Mouse (Mus musculus) embryonic facial prominence, embryonic 11.5 days (tissue): ENCODE results near the gene Mea1. TPM values are rescaled to one million over a fixed set of nuclear protein-coding genes. Genes with fewer than 3 reads are reported as not detected.

ENCODE experiments used
- ATAC-seq: fragments of 200-750 bp; cut with Nextera tagmentation; replicated peaks from 2 replicates; pipeline ENCODE4 v1.8.0; 2017; ENCODE audit warnings: low read depth; ENCODE audit not compliant: insufficient number of reproducible peaks, low FRiP score, low TSS enrichment
- DNase-seq: peaks from one replicate; pipeline ENCODE4 v3.0.0-alpha.2; 2015; ENCODE audit warnings: low spot score
- H3K27ac ChIP-seq: fragments of 300-500 bp; sonication (generic); replicated peaks from 2 replicates; pipeline ENCODE4 v1.5.1; 2014; ENCODE audit warnings: mild to moderate bottlenecking, low read depth, low read length, control low read depth
- H3K27me3 ChIP-seq: fragments of 300-500 bp; sonication (generic); 2 replicates; pipeline ENCODE4 v1.6.1; 2014; ENCODE audit warnings: mild to moderate bottlenecking, low read length, moderate library complexity, mixed read lengths; ENCODE audit not compliant: control insufficient read depth, insufficient read depth
- H3K36me3 ChIP-seq: fragments of 300-500 bp; sonication (generic); replicated peaks from 2 replicates; pipeline ENCODE4 v1.6.1; 2014; ENCODE audit warnings: low read depth, mild to moderate bottlenecking, low read length, moderate library complexity, mixed read lengths; ENCODE audit not compliant: control insufficient read depth, insufficient read depth
- H3K4me1 ChIP-seq: fragments of 300-500 bp; sonication (generic); 2 replicates; pipeline ENCODE4 v1.6.1; 2014; ENCODE audit warnings: low read length, mixed read lengths; ENCODE audit not compliant: control insufficient read depth, insufficient read depth
- H3K4me2 ChIP-seq: fragments of 300-500 bp; sonication (generic); 2 replicates; pipeline ENCODE4 v1.6.1; 2014; ENCODE audit warnings: low read depth, mild to moderate bottlenecking, control low read depth, low read length, moderate library complexity
- H3K4me3 ChIP-seq: fragments of 300-500 bp; sonication (generic); 2 replicates; pipeline ENCODE4 v1.5.1; 2014; ENCODE audit warnings: low read depth, low read length, control low read depth
- H3K9ac ChIP-seq: fragments of 300-500 bp; sonication (generic); replicated peaks from 2 replicates; pipeline ENCODE4 v1.6.1; 2014; ENCODE audit warnings: mild to moderate bottlenecking, control low read depth, low read length
- H3K9me3 ChIP-seq: fragments of 300-500 bp; sonication (generic); replicated peaks from 2 replicates; pipeline ENCODE4 v1.6.1; 2016; ENCODE audit warnings: mild to moderate bottlenecking, low read length, inconsistent platforms, mixed read lengths; ENCODE audit not compliant: control insufficient read depth
- WGBS: fragments of 180-500 bp; shearing (Covaris S2); extraction: QIAGEN DNeasy Blood & Tissue Kit; methylation state at CpG from one replicate; pipeline ENCODE4 v1.1.7; 2014; 5-methylcytosine and 5-hydroxymethylcytosine counted together
- polyA plus RNA-seq: library from polyadenylated mRNA; unstranded; fragments of >200 nt; fragmentation: Nextera tagmentation; extraction: Ambion mirVana; gene quantifications from 2 replicates; pipeline ENCODE4 v1.2.1, GENCODE M21; 2014

Gene Mea1
- polyA plus RNA-seq, 1 experiment from 2014 or later: 165 TPM

- Histone ChIP-seq H3K36me3 (peaks cover 10% of the 10 kb centered on the region), H3K4me1 (peaks cover 13% of the 10 kb centered on the region), H3K27me3 (no peaks in the 10 kb centered on the region), H3K4me3 (peak overlapping the region; percentile 68; the same call in 1 of the 2 replicates), H3K27ac (no peak overlapping the region), H3K4me2 (peak overlapping the region; percentile 84), H3K9ac (peak overlapping the region; percentile 96), H3K9me3 (no peaks in the 10 kb centered on the region)
- 70% methylated on average over 20 of the region's 20 CpGs for WGBS
- DNase-seq (no peak), ATAC-seq (no peak)
Measured at GRCm38 (mm10) chr17:46651755-46652547, 26.6 kb upstream of the Mea1 start.

DNA sequence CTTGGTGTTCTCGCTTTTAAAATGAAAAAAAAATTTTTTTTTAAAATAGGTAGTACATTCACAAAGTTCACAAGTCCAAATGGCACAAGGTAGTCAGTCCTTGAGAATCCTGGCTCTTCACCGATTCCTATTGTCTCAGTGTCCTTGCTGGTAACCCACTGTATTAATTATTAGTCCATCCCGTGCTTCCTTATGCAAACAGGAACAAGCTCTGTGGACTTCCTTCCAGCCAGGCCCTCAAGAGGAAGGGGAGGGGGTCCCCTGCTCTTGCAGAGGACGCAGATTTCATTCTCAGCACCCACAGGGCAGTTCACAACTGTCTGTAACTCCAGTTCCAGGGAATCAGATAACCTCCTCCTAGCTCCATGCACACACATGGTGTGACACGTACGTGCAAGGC lies 22.5 kb upstream of the Mea1 start:
- H3K9ac ChIP-seq: no peak overlapping the region
- peaks cover 10% of the 10 kb centered on the region; the same call in 1 of the 2 replicates for H3K4me1 ChIP-seq
- no peak overlapping the region for H3K4me3 ChIP-seq
- no peak for ATAC-seq
- H3K4me2 ChIP-seq: no peak overlapping the region
- no peak overlapping the region for H3K27ac ChIP-seq
- peaks cover 23% of the 10 kb centered on the region for H3K36me3 ChIP-seq
- no peaks in the 10 kb centered on the region for H3K27me3 ChIP-seq
- 84% methylated on average over 6 of the region's 6 CpGs for WGBS
- no peaks in the 10 kb centered on the region for H3K9me3 ChIP-seq
- DNase-seq: no peak

DNA sequence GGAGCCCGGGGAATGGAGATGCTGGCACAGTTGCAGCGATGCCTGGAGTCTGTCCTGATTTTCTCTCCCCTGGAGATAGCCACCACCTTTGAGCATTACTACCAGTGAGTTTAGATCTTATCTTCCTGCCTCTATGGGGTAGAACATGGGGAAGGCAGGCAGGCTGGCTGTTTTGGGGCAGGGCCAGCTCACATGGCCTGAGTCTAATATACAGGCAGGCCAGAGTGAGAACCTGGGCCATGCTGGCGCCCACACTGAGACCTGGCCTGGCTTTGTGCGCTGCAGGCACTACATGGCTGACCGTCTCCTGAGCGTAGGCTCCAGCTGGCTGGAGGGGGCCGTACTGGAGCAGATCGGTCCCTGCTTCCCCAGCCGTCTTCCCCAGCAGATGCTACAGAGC lies 17.2 kb upstream of the Mea1 start:
- Histone ChIP-seq H3K4me3 (no peak overlapping the region), H3K36me3 (peaks cover 13% of the 10 kb centered on the region), H3K4me1 (no peaks in the 10 kb centered on the region), H3K27ac (no peak overlapping the region), H3K4me2 (no peak overlapping the region), H3K9ac (no peak overlapping the region), H3K9me3 (no peaks in the 10 kb centered on the region), H3K27me3 (no peaks in the 10 kb centered on the region)
- ATAC-seq (no peak), DNase-seq (no peak)
- WGBS: 91% methylated on average over 9 of the region's 9 CpGs

DNA sequence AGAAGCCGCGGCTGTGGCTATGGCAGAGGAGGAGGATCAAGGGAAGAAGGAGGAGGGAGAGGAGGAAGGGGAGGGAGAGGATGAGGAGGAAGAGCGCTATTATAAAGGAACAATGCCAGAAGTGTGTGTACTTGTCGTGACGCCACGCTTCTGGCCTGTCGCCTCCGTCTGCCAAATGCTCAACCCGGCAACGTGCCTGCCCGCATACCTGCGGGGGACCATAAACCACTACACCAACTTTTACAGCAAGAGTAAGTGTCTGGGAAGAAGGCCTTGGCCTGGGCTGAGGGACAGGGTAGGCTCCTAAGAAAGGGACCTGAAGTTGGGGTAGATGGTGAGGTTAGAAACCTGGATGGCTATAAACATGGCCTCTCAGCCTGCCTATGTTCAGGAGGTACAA lies 16.6 kb upstream of the Mea1 start:
- no peak overlapping the region for H3K4me2 ChIP-seq
- H3K9ac ChIP-seq: no peak overlapping the region
- H3K4me1 ChIP-seq: no peaks in the 10 kb centered on the region
- DNase-seq (no peak), ATAC-seq (no peak)
- 94% methylated on average over 12 of the region's 12 CpGs for whole genome bisulfite sequencing
- H3K9me3 ChIP-seq: no peaks in the 10 kb centered on the region
- H3K36me3 ChIP-seq: peaks cover 13% of the 10 kb centered on the region
- no peak overlapping the region for H3K4me3 ChIP-seq
- no peak overlapping the region for H3K27ac ChIP-seq
- H3K27me3 ChIP-seq: no peaks in the 10 kb centered on the region

DNA sequence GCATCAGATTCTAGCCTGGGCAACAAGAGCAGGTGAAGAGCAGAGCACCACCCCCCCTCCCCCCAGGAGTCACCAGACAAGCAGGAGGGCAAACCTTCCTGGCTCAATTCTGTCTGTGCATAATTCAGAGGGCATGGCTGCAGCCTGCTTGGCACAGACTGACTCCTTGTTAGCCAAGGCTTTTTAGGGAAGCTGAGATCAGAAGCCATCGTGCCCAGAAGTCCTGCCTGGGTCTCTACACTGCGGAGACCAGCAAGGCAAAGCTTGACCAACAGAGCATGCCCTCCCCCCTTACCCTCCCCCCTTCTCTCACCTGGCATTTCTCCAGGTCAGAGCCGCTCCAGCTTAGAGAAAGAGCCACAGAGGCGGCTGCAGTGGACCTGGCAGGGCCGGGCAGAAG lies 15.9 kb upstream of the Mea1 start:
- Histone ChIP-seq H3K36me3 (peaks cover 12% of the 10 kb centered on the region), H3K4me3 (no peak overlapping the region), H3K27ac (no peak overlapping the region), H3K27me3 (no peaks in the 10 kb centered on the region), H3K9me3 (no peaks in the 10 kb centered on the region), H3K4me1 (no peaks in the 10 kb centered on the region), H3K9ac (no peak overlapping the region), H3K4me2 (no peak overlapping the region)
- DNase-seq: no peak
- ATAC-seq: no peak
- 89% methylated on average over 5 of the region's 5 CpGs for whole genome bisulfite sequencing

- ATAC-seq: no peak
- Histone ChIP-seq H3K4me1 (no peaks in the 10 kb centered on the region), H3K27me3 (no peaks in the 10 kb centered on the region), H3K4me2 (no peak overlapping the region), H3K36me3 (peaks cover 8% of the 10 kb centered on the region; the same call in 1 of the 2 replicates), H3K9me3 (no peaks in the 10 kb centered on the region), H3K4me3 (no peak overlapping the region), H3K27ac (no peak overlapping the region), H3K9ac (no peak overlapping the region)
- no peak for DNase-seq
- 90% methylated on average over 16 of the region's 16 CpGs for WGBS
Measured at GRCm38 (mm10) chr17:46667712-46668111, 10.9 kb upstream of the Mea1 start.

- Histone ChIP-seq H3K36me3 (peaks cover 8% of the 10 kb centered on the region; the same call in 1 of the 2 replicates), H3K27me3 (no peaks in the 10 kb centered on the region), H3K27ac (no peak overlapping the region), H3K9ac (no peak overlapping the region), H3K4me3 (no peak overlapping the region), H3K4me2 (no peak overlapping the region), H3K4me1 (peaks cover 3% of the 10 kb centered on the region; the same call in 1 of the 2 replicates), H3K9me3 (no peaks in the 10 kb centered on the region)
- WGBS: 97% methylated on average over 10 of the region's 10 CpGs
- DNase-seq: no peak
- ATAC-seq: no peak
Measured at GRCm38 (mm10) chr17:46669911-46670310, 8.7 kb upstream of the Mea1 start.

DNA sequence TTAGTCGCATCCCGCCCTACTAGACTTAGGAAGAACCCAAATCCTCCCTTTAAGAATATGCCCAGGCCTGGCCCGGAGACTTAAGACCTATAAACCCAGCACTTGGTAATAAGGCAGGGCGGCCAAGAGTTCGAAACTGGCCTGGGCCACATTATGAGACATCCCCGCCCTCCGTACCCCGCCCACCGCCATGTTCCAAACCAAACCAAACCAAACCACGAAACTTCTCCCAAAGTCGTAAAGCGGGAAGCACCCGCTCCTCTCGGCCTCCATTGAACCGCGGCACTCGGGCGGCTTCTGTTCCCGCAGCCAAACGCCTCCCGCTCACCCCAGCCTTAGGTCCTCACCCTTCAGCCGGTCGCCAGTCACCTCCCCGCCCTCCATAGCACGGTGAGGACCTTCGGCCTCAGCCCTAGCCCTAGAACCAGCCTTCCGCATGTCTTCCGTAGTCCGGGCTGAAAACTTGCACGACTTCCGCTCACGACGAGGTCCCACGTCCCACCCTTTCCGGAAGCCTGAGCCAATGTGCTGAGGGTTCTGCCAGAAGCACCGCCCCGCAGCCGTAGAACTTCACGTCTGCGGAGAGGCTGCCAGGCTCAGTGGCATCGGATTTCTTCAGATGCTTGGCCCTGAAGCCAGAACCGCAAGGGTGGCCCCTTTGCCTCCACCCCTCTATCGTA lies 4.6 kb upstream of the Mea1 start, which contains the start of gene Rrp36:
Gene Rrp36, minus strand, starts transcription at position 503 of the 680 bp plus-strand sequence.
- H3K4me1 ChIP-seq: peaks cover 3% of the 10 kb centered on the region; the same call in 1 of the 2 replicates
- peak within 1 kb of the TSS; percentile 93 for H3K4me3 ChIP-seq
- DNase-seq (peak; percentile 96), ATAC-seq (peak; percentile 92)
- H3K27me3 ChIP-seq: no peaks in the 10 kb centered on the region
- H3K27ac ChIP-seq: peak within 1 kb of the TSS; percentile 73
- H3K9me3 ChIP-seq: no peaks in the 10 kb centered on the region
- H3K4me2 ChIP-seq: peak within 1 kb of the TSS; percentile 77
- under 1% methylated on average over 43 of the region's 43 CpGs for WGBS
- peak within 1 kb of the TSS; percentile 85 for H3K9ac ChIP-seq
- H3K36me3 ChIP-seq: peaks cover 21% of the 10 kb centered on the region
